Mouse (Mus musculus) hematopoietic stem cell, adult 5-6 weeks (primary cell): ENCODE data around the gene Erc2. TPM values are rescaled to one million over a fixed set of nuclear protein-coding genes. Genes with fewer than 3 reads are reported as not detected.

Experiments
- ATAC-seq, 2 experiments: fragments of 125-278 bp in 1 of 2; replicated peaks in 1 of 2; 2 replicates each; pipeline ENCODE4 v1.8.0; 2016 to 2017; ENCODE audit warnings: inconsistent platforms in 2 of 2, mild to moderate bottlenecking in 2 of 2, moderate number of reproducible peaks in 2 of 2, low read depth in 1 of 2, moderate TSS enrichment in 1 of 2; ENCODE audit not compliant: low FRiP score in 2 of 2, poor library complexity in 2 of 2, severe bottlenecking in 2 of 2, insufficient read depth in 1 of 2, low TSS enrichment in 1 of 2
- total RNA-seq: library from RNA; stranded (forward); fragments of 172-1452, 232-1000 nt; gene quantifications from 2 replicates; pipeline ENCODE4 v1.2.3, GENCODE M21; 2017

The Erc2 gene
- total RNA-seq, 1 experiment from 2014 or later, result not detected

GRCm38 (mm10) chr14:28386815-28387607, 764.8 kb downstream of the Erc2 start:
- ATAC-seq, result no peak

GRCm38 (mm10) chr14:28398915-28399314, 776.7 kb downstream of the Erc2 start:
- ATAC-seq, result no peak

- ATAC-seq, result no peak
Observed at GRCm38 (mm10) chr14:28399897-28400296, 777.7 kb downstream of the Erc2 start.

- no peak for ATAC-seq
Observed at GRCm38 (mm10) chr14:28405277-28405840, 783.1 kb downstream of the Erc2 start.

DNA sequence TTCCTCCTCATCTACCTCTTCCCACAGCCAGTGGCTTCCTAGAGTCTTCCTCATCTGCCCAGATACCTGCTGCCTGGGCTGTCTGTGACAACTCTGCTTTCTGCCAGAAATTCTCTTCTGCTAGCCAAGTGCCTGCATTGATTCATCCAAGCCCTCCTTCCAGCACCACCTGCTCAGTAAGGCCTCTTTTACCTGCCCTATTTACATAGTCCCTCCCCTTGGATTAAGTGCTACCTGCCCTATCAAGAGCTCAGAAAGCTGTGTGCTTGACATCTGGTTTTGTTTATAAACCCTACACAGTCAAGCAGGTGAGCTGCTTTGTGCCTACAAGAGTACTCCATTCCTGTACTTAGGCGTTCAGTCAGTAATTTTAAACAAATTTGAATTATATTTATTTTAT, 787.2 kb downstream of the Erc2 start:
- ATAC-seq, result no peak

GRCm38 (mm10) chr14:28409796-28410347, 787.6 kb downstream of the Erc2 start:
- no peak for ATAC-seq

DNA sequence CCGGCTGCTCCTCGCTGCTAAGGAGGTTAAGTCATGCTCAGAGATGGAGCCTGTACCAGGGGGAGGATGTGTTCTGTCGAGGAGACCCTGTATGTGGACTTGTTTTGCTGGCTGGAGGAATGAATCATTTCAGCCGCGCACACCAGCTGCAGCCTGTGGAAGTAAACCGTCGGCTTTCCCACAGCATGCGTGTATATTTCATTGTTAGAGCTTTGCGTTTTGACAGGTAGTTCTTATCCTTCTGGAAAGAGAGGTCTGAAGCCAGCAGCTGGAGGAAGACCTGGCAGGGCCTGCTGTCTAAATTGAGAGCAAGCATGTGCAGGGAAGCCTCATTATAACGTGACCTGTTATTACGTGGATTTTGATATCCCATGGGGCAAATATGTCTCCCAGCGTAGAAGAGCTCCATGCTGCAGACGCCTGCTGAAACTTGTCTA, 788.6 kb downstream of the Erc2 start:
- no peak for ATAC-seq

- no peak for ATAC-seq
Observed at GRCm38 (mm10) chr14:28412252-28412995, 790.2 kb downstream of the Erc2 start.

DNA sequence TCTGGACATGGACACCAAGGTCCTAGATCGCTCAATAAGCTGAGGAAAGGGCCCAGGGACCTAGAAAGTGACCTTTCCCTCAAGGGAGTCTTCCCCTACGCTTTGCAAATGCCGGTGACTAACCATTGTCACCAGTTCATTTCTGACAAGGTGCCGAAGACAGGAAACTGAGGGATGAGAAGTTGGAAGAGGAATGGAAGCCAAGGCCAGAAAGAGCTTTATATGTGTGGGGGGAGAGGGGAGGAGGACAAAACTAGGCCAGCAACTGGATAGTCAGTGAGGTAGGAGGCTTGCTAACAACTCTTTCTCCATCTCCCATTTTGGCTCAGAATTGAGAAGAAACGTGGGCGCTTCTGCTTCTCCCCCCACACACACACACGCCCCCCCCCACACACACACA, 791.3 kb downstream of the Erc2 start:
- ATAC-seq, result no peak

GRCm38 (mm10) chr14:28417019-28417418, 794.8 kb downstream of the Erc2 start:
- ATAC-seq, result no peak

DNA sequence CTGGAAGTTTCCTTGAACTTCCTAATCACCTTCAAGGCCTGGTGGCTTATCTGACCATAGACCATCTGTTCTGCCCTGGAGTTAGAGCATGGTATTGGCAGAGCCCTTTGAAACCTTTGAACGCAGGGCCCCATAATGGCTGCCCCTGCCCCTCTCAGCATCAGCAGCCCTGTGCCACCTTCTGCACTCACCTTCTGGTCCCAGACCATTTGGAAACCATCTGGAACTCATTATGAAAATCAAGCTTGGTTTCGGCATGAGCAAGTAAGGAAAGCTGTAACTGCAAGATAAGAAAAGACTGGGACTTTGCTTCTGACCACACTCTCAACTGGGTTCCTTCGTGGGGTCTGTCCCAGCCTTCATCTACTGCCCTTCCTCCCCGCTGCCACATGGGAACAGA, 796.3 kb downstream of the Erc2 start:
- no peak for ATAC-seq

DNA sequence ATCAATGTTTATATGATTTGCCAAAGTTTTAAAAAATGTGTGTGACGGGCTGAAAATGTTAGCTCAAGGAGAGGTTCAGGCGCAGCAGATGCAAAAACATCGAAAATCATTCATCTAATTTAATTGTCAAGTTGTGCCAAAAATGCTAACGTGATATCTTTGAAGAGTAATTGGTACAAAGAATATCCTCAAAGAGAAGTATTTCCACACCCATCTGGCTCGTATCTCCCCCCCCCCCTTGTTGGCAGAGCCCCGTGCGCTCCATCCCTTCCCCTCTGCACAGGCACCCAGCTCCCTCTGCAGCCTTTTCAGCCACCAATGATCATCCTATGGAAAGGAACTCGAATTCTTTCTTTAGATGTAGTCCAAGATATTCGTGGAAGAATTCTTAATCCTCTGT, 797.0 kb downstream of the Erc2 start:
- ATAC-seq, result no peak

- ATAC-seq, result no peak
Observed at GRCm38 (mm10) chr14:28420596-28420995, 798.4 kb downstream of the Erc2 start.

GRCm38 (mm10) chr14:28426610-28427009, 804.4 kb downstream of the Erc2 start:
- no peak for ATAC-seq

- ATAC-seq, result no peak
Observed at GRCm38 (mm10) chr14:28431703-28432309, 809.6 kb downstream of the Erc2 start.

DNA sequence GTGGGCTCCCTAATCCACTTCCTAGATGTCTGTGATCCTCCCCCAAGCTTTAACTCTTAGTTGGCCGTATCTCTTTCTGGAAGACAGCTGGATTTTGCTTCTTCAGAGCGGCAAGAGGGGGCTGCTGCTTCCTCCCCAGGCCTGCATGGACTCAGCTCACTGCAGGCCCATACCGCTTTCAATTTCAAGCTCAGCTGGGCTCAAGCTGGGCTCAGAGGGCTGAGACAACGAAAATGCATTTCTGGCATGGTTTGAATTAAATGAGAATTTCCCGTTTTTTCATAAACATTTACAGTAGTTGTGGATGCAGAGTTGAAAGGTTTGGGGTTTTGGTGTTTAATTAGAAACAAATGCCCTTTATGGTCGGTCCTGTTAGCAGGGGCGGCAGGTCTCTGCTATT, 812.8 kb downstream of the Erc2 start:
- ATAC-seq, result no peak

DNA sequence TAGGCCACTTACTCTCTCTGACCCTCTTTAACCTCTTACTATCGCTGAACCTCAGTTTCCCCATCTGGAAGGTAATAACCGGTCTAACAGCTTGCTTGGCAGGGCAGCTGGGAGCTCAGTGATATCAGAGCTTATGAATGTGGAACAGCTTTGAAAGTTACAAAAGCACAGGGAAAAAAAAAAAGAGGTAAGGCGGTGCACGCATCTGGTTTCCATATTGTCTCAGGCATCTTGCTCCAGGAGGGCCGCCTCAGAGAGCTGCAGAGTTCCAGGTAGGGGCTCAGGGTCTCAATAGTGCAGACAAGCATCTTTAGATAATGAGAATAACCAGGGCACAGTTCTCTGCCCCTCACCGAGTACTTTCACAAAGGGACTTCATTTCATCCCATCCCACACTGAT, 816.9 kb downstream of the Erc2 start:
- ATAC-seq, result no peak
